Mouse (Mus musculus): ENCODE data around the gene Uqcrfs1. TPM values are rescaled to one million over a fixed set of nuclear protein-coding genes. Genes with fewer than 3 reads are reported as not detected.
A peak's percentile ranks its signal among the peaks of the same experiment; 100 is the strongest.

The Uqcrfs1 gene
- polyA plus RNA-seq, 2 experiments: 85.4 to 178 TPM

GRCm38 (mm10) chr13:30518191-30518590 is 27.0 kb downstream of the Uqcrfs1 start:
- Histone ChIP-seq H3K4me3 (ENCODE audit: insufficient read depth in 1 of 2, low read depth in 2 of 2, low read length in 2 of 2) (no peak overlapping the region), H3K4me1 (replicated peaks; ENCODE audit: control insufficient read depth in 2 of 2, insufficient read depth in 2 of 2, low read length in 1 of 2) (peaks cover 0 to 6% of the 10 kb centered on the region in 2 experiments; a peak in 1 of 4 replicates), H3K4me2 (ENCODE audit: low read depth) (no peak overlapping the region), H3K36me3 (replicated peaks; ENCODE audit: control insufficient read depth, insufficient read depth, low read depth) (no peaks in the 10 kb centered on the region), H3K27ac (no peak overlapping the region), H3K9ac (replicated peaks) (no peak overlapping the region), H3K27me3 (ENCODE audit: control insufficient read depth, insufficient read depth, low read length) (no peaks in the 10 kb centered on the region), H3K9me3 (ENCODE audit: control insufficient read depth, low read length) (no peaks in the 10 kb centered on the region)
- ATAC-seq (ENCODE audit: insufficient read depth): no peak
- DNase-seq (ENCODE audit: low read depth in 3 of 3, low spot score in 3 of 3): no peak
- no peak for TF ChIP-seq EP300 (IDR thresholded peaks at IDR 0.05; ENCODE audit: low read depth)
- no peak for TF ChIP-seq CTCF (IDR thresholded peaks at IDR 0.05; ENCODE audit: low read depth)

GRCm38 (mm10) chr13:30507651-30508050 is 37.5 kb downstream of the Uqcrfs1 start:
- ATAC-seq (ENCODE audit: insufficient read depth) (no peak), DNase-seq (ENCODE audit: low read depth in 3 of 3, low spot score in 3 of 3) (no peak)
- no peak for TF ChIP-seq EP300 (IDR thresholded peaks at IDR 0.05; ENCODE audit: low read depth)
- TF ChIP-seq CTCF (IDR thresholded peaks at IDR 0.05; ENCODE audit: low read depth): no peak
- Histone ChIP-seq H3K9me3 (ENCODE audit: control insufficient read depth, low read length) (no peaks in the 10 kb centered on the region), H3K4me3 (ENCODE audit: insufficient read depth in 1 of 2, low read depth in 2 of 2, low read length in 2 of 2) (no peak overlapping the region), H3K4me1 (replicated peaks; ENCODE audit: control insufficient read depth in 2 of 2, insufficient read depth in 2 of 2, low read length in 1 of 2) (no peaks in the 10 kb centered on the region), H3K9ac (replicated peaks) (no peak overlapping the region), H3K4me2 (ENCODE audit: low read depth) (no peak overlapping the region), H3K27me3 (ENCODE audit: control insufficient read depth, insufficient read depth, low read length) (no peaks in the 10 kb centered on the region), H3K36me3 (replicated peaks; ENCODE audit: control insufficient read depth, insufficient read depth, low read depth) (no peaks in the 10 kb centered on the region), H3K27ac (no peak overlapping the region)
- WGBS (ENCODE audit: insufficient replicate concordance): 69% methylated on average over 4 of the region's 4 CpGs

- Histone ChIP-seq H3K4me1 (replicated peaks; ENCODE audit: control insufficient read depth in 2 of 2, insufficient read depth in 2 of 2, low read length in 1 of 2) (no peaks in the 10 kb centered on the region), H3K4me2 (ENCODE audit: low read depth) (no peak overlapping the region), H3K4me3 (ENCODE audit: insufficient read depth in 1 of 2, low read depth in 2 of 2, low read length in 2 of 2) (no peak overlapping the region), H3K9me3 (ENCODE audit: control insufficient read depth, low read length) (no peaks in the 10 kb centered on the region), H3K36me3 (replicated peaks; ENCODE audit: control insufficient read depth, insufficient read depth, low read depth) (no peaks in the 10 kb centered on the region), H3K27ac (no peak overlapping the region), H3K9ac (replicated peaks) (no peak overlapping the region), H3K27me3 (ENCODE audit: control insufficient read depth, insufficient read depth, low read length) (no peaks in the 10 kb centered on the region)
- no peak for TF ChIP-seq EP300 (IDR thresholded peaks at IDR 0.05; ENCODE audit: low read depth)
- peak; percentile 60; the same call in 1 of the 2 replicates for TF ChIP-seq CTCF (IDR thresholded peaks at IDR 0.05; ENCODE audit: low read depth)
- DNase-seq (ENCODE audit: low read depth in 3 of 3, low spot score in 3 of 3): no peak
- 20% methylated on average over 7 of the region's 7 CpGs for WGBS (ENCODE audit: insufficient replicate concordance)
- ATAC-seq (ENCODE audit: insufficient read depth): no peak
Observed at GRCm38 (mm10) chr13:30501860-30502395, 43.2 kb downstream of the Uqcrfs1 start.

Other genes with a start within 250 kb of the Uqcrfs1 start
- gene Agtr1a, start 208.9 kb downstream of the Uqcrfs1 start, polyA plus RNA-seq (2012; rRNA removed): 8.7 TPM in 2 replicates
- 10.3 and 10.8 TPM in 2 replicates for gene Agtr1a, start 208.9 kb downstream of the Uqcrfs1 start, polyA plus RNA-seq (2014; fragmentation: Nextera tagmentation; extraction: Ambion mirVana)
- 2.6 and 3.8 TPM in 2 replicates for gene Dusp22, start 114.6 kb upstream of the Uqcrfs1 start, polyA plus RNA-seq (2012; rRNA removed)
- gene Dusp22, start 114.6 kb upstream of the Uqcrfs1 start, polyA plus RNA-seq (2014; fragmentation: Nextera tagmentation; extraction: Ambion mirVana): 6.1 and 8.2 TPM in 2 replicates
- gene Irf4, start 203.9 kb upstream of the Uqcrfs1 start, polyA plus RNA-seq (2012; rRNA removed): 0.06 and 0.08 TPM in 2 replicates
- gene Irf4, start 203.9 kb upstream of the Uqcrfs1 start, polyA plus RNA-seq (2014; fragmentation: Nextera tagmentation; extraction: Ambion mirVana): 0.09 and 0.11 TPM in 2 replicates

All from liver, embryonic 14.5 days (tissue).